Mouse (Mus musculus): ENCODE measurements around the gene Ubl7. TPM values are rescaled to one million over a fixed set of nuclear protein-coding genes. Genes with fewer than 3 reads are reported as not detected.
A peak's percentile ranks its signal among the peaks of the same experiment; 100 is the strongest.

The Ubl7 gene
- polyA plus RNA-seq, 1 experiment from 2014 or later: 153 TPM

DNA sequence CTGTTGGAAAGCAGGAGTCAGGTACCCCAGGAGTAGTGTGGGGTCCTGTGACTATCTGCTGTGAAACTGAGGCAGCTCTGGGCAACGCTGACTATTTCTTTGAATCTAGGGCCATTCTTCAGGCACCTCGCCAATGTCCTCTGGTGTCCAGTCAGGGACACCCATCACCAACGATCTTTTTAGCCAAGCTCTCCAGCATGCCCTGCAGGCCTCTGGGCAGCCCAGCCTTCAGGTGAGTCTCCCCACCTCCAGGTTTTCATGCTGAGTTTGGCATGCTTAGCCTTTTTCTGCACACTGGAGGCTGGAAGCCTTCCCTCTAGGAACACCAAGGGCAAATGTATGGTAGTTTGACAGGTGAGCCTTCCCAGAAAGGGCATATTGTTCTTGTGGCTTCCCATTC, 12.3 kb downstream of the Ubl7 start:
- no peak for ATAC-seq (ENCODE audit: low FRiP score, low read depth)
- H3K27me3 ChIP-seq (replicated peaks): no peaks in the 10 kb centered on the region
- H3K27ac ChIP-seq: no peak overlapping the region
- H3K4me1 ChIP-seq: no peaks in the 10 kb centered on the region
- H3K4me3 ChIP-seq: no peak overlapping the region
- no peak overlapping the region for H3K9ac ChIP-seq
- no peak overlapping the region for H3K4me2 ChIP-seq (replicated peaks)
- H3K9me3 ChIP-seq: no peaks in the 10 kb centered on the region
- peaks cover 79% of the 10 kb centered on the region for H3K36me3 ChIP-seq
- 85% methylated on average over 3 of the region's 3 CpGs for WGBS

- Histone ChIP-seq H3K27ac (no peak overlapping the region), H3K9me3 (no peaks in the 10 kb centered on the region), H3K9ac (no peak overlapping the region), H3K27me3 (replicated peaks) (no peaks in the 10 kb centered on the region), H3K4me3 (no peak overlapping the region), H3K36me3 (peaks cover 39% of the 10 kb centered on the region), H3K4me2 (replicated peaks) (no peak overlapping the region), H3K4me1 (no peaks in the 10 kb centered on the region)
- ATAC-seq (ENCODE audit: low FRiP score, low read depth): no peak
- WGBS: 84% methylated on average over 5 of the region's 5 CpGs
These were observed 20.5 kb downstream of the Ubl7 start for GRCm38 (mm10) chr9:57931166-57931767.

GRCm38 (mm10) chr9:57932253-57932652, 21.5 kb downstream of the Ubl7 start:
- Histone ChIP-seq H3K36me3 (peaks cover 33% of the 10 kb centered on the region), H3K9ac (no peak overlapping the region), H3K4me1 (no peaks in the 10 kb centered on the region), H3K27me3 (replicated peaks) (0 out of 2 replicates have a peak, but pooled peaks cover under 1% of the 10 kb centered on the region), H3K4me2 (replicated peaks) (no peak overlapping the region), H3K4me3 (no peak overlapping the region), H3K9me3 (no peaks in the 10 kb centered on the region), H3K27ac (no peak overlapping the region)
- 84% methylated on average over 3 of the region's 3 CpGs for WGBS
- ATAC-seq (ENCODE audit: low FRiP score, low read depth): no peak

DNA sequence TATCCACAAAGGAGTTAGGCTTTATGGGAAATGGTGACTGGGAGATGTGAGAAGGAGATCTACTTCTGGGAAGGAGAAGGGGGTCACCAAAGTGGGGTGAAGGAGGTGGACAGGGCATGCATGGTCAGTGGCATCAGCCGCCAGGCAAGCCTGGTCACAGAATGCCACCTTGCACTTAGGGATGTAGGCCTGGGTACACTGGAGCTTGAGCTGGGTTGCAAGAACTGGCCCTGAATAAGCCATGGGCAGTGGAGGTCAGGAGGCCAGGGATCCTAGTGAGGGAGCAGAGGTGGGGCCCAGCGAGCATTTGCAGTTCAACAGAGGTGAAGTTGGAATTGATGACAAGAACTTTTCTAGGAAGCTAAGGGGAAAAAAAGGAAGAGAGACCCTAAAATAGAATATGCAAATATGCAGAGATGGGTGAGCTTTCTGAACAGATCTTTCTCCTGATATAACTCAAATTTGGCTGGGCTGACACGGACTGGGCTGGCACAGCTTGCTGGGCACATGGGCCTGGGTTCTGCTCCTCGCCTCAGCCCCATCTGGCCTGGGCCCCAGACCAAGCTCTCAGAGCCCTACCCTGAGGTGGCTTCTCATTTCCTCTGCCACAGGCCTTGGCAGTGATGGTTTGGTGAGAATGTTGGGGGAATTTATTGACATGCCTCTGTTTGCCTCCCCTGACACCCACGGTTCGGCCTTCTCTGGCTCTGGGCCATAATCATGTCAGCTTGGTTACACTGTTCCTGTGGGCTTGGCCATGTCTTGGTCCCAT, 22.2 kb downstream of the Ubl7 start:
- Histone ChIP-seq H3K27me3 (replicated peaks) (0 out of 2 replicates have a peak, but pooled peaks cover 2% of the 10 kb centered on the region), H3K9me3 (no peaks in the 10 kb centered on the region), H3K36me3 (peaks cover 25% of the 10 kb centered on the region), H3K4me2 (replicated peaks) (no peak overlapping the region), H3K4me1 (no peaks in the 10 kb centered on the region), H3K27ac (no peak overlapping the region), H3K4me3 (no peak overlapping the region), H3K9ac (no peak overlapping the region)
- WGBS: 85% methylated on average over 6 of the region's 6 CpGs
- ATAC-seq (ENCODE audit: low FRiP score, low read depth): no peak

GRCm38 (mm10) chr9:57935683-57936437, 25.1 kb downstream of the Ubl7 start:
- no peak overlapping the region for H3K4me2 ChIP-seq (replicated peaks)
- ATAC-seq (ENCODE audit: low FRiP score, low read depth): no peak
- peaks cover 12% of the 10 kb centered on the region for H3K4me1 ChIP-seq
- H3K27me3 ChIP-seq (replicated peaks): peaks cover 9% of the 10 kb centered on the region
- 33% methylated on average over 6 of the region's 6 CpGs for WGBS
- peaks cover 3% of the 10 kb centered on the region; the same call in 1 of the 2 replicates for H3K36me3 ChIP-seq
- H3K9ac ChIP-seq: no peak overlapping the region
- no peak overlapping the region for H3K4me3 ChIP-seq
- no peak overlapping the region for H3K27ac ChIP-seq
- no peaks in the 10 kb centered on the region for H3K9me3 ChIP-seq

DNA sequence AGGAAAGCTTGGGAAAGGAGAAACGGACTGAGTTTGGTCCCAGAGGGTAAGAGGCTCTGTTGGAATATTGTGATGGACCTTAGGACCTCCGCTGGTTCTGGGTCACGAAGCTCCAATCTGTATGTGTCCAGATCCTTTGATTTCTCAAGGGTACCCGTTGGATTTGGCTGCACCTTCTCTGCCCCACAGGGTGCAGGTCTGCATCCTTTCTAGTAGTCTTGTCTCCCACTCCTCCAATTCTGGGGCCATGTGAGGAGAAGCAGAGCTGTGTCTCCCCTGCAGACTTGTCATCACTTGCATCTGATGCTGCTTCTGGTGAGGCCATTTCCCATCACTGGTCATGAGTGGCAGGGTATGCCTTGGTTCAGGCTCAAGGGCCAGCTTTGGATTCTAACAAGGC, 26.4 kb downstream of the Ubl7 start:
- no peak for ATAC-seq (ENCODE audit: low FRiP score, low read depth)
- Histone ChIP-seq H3K27me3 (replicated peaks) (peaks cover 22% of the 10 kb centered on the region), H3K4me1 (peaks cover 24% of the 10 kb centered on the region), H3K4me3 (no peak overlapping the region), H3K9ac (no peak overlapping the region), H3K27ac (no peak overlapping the region), H3K4me2 (replicated peaks) (no peak overlapping the region), H3K9me3 (no peaks in the 10 kb centered on the region), H3K36me3 (no peaks in the 10 kb centered on the region)
- 81% methylated on average over 4 of the region's 4 CpGs for WGBS

- H3K9me3 ChIP-seq: no peaks in the 10 kb centered on the region
- no peak overlapping the region for H3K4me3 ChIP-seq
- H3K9ac ChIP-seq: no peak overlapping the region
- H3K27ac ChIP-seq: no peak overlapping the region
- no peak for ATAC-seq (ENCODE audit: low FRiP score, low read depth)
- 65% methylated on average over 6 of the region's 6 CpGs for WGBS
- peaks cover 28% of the 10 kb centered on the region for H3K4me1 ChIP-seq
- H3K36me3 ChIP-seq: no peaks in the 10 kb centered on the region
- peaks cover 25% of the 10 kb centered on the region for H3K27me3 ChIP-seq (replicated peaks)
- H3K4me2 ChIP-seq (replicated peaks): no peak overlapping the region
These were observed 26.9 kb downstream of the Ubl7 start for GRCm38 (mm10) chr9:57937651-57938050.

GRCm38 (mm10) chr9:57938225-57939055, 27.7 kb downstream of the Ubl7 start:
- no peak overlapping the region for H3K9ac ChIP-seq
- peaks cover 31% of the 10 kb centered on the region for H3K4me1 ChIP-seq
- H3K27me3 ChIP-seq (replicated peaks): peaks cover 31% of the 10 kb centered on the region
- no peaks in the 10 kb centered on the region for H3K9me3 ChIP-seq
- no peak overlapping the region for H3K4me3 ChIP-seq
- WGBS: 77% methylated on average over 5 of the region's 5 CpGs
- H3K27ac ChIP-seq: no peak overlapping the region
- no peak overlapping the region for H3K4me2 ChIP-seq (replicated peaks)
- no peaks in the 10 kb centered on the region for H3K36me3 ChIP-seq
- no peak for ATAC-seq (ENCODE audit: low FRiP score, low read depth)

GRCm38 (mm10) chr9:57939431-57940348, 28.9 kb downstream of the Ubl7 start, which contains the start of gene Sema7a:
Gene Sema7a (plus strand): TSS chr9:57940112.
- Histone ChIP-seq H3K9ac (peak within 1 kb of the TSS; percentile 89), H3K27me3 (replicated peaks) (peaks cover 31% of the 10 kb centered on the region), H3K4me3 (peak within 1 kb of the TSS; percentile 82), H3K4me1 (peaks cover 31% of the 10 kb centered on the region), H3K27ac (peak within 1 kb of the TSS; percentile 81), H3K4me2 (replicated peaks) (peak within 1 kb of the TSS; percentile 94), H3K36me3 (no peaks in the 10 kb centered on the region), H3K9me3 (no peaks in the 10 kb centered on the region)
- ATAC-seq (ENCODE audit: low FRiP score, low read depth): peak; percentile 83
- 2% methylated on average over 60 of the region's 60 CpGs for WGBS

GRCm38 (mm10) chr9:57940349-57940794, 29.6 kb downstream of the Ubl7 start:
- 1% methylated on average over 33 of the region's 44 CpGs for WGBS
- Histone ChIP-seq H3K9ac (peak overlapping the region; percentile 89), H3K4me1 (peaks cover 31% of the 10 kb centered on the region), H3K36me3 (no peaks in the 10 kb centered on the region), H3K9me3 (no peaks in the 10 kb centered on the region), H3K4me2 (replicated peaks) (peak overlapping the region; percentile 94), H3K4me3 (peak overlapping the region; percentile 82), H3K27me3 (replicated peaks) (peaks cover 31% of the 10 kb centered on the region), H3K27ac (peak overlapping the region; percentile 81)
- ATAC-seq (ENCODE audit: low FRiP score, low read depth): peak; percentile 69
